Mouse (Mus musculus) ovary, adult 2 months (tissue): ENCODE results near the gene Mpp4. TPM values are rescaled to one million over a fixed set of nuclear protein-coding genes. Genes with fewer than 3 reads are reported as not detected.

Source experiments
- polyA plus RNA-seq: library from polyadenylated mRNA; depleted of rRNA; stranded (reverse); fragments of >200 nt; gene quantifications from 2 replicates; pipeline ENCODE4 v1.2.3, GENCODE M21; 2012; rRNA removed

The Mpp4 gene
- polyA plus RNA-seq: 0.76 and 1.1 TPM in 2 replicates

DNA sequence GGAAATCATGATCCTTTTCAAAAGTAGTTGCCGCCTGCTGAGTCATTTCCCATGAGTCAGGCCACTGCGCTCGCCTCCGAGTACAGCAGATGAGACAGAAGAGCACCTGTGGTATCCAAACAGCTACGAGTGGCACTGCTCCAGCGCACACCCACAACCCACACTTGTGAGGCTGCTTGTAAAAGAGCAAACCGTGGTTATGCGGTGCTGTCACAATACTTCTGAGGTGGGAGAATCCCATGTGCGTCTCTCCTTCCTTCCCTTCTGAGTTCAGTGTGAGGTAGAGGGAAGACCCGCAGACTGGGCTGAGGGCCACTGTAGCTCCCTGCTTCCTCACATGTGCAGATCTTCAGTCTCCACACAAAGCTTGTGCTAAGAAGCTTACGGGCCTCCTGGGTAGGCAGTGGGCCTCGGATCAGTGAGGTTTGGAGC lies at the start of gene Mpp4:
Gene Mpp4, minus strand, starts transcription at position 360 of the 432 bp plus-strand sequence.

DNA sequence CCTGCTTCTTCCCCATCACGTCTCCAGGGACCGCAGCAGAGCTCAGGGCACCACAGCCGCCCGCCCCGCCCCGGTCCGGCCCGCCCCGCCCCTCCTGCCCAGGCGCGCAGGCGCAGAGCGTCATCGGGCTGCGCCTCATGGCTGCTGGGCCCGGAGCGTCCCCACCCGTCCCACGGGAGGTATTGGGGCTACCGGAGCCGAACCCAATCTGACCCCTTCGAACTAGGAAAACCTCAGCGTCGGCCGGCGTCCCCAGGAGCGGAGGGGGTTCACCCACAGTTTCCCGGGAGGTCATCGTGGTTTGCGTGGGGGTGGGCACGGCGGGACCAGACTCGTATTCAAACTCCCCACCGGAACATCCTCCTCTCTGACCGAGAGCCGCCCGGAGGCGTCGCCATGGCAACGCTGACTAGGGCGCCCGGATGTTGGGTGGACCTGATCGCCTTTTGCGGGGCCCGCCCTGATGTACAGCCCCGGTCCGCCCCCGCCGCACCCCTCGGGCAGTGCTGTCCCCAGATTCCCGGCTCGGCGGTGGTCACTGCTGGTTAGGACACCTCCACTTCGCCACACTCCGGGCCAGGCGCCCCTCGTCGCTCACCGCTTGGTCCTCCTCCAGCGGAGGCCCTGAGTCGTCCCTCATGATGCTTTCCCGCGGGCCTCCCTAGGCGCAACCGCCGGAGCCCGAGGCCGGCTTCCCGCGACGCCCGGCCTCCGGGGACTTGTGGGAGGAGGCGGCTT lies 43.3 kb downstream of the Mpp4 start, which contains the start of gene Tmem237:
Gene Tmem237, minus strand, starts transcription at position 689 of the 738 bp plus-strand sequence.

DNA sequence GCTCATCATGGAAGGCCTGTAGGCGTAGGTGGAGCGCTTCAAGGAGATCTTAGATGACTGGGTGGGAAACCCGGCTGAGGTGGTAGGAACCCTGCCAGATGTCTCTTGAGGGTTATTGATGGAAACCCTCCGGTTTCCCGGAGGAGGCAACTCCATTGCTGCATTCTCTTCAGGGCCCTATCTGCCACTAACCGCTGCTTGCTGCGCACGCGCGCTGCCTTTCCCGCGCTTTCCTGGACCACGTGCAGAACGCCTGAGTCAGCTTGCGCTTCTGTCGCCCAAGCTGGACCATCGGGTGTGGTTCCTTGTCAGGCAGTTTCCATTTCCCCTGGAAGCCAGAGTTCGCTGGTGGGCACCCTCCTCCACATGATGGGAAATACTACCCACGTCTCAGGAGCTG lies 68.5 kb downstream of the Mpp4 start, which contains the start of gene C2cd6:
Gene C2cd6, minus strand, starts transcription at position 196 of the 400 bp plus-strand sequence.

Other genes starting within 250 kb of the Mpp4 start
- 16.8 and 22.8 TPM in 2 replicates for gene Trak2, start 190.0 kb downstream of the Mpp4 start, polyA plus RNA-seq
- gene Stradb, start 189.9 kb downstream of the Mpp4 start, polyA plus RNA-seq: 9.3 and 9.6 TPM in 2 replicates
- gene C2cd6, start 68.5 kb downstream of the Mpp4 start, polyA plus RNA-seq: not detected in 2 replicates
- 4.8 and 6.0 TPM in 2 replicates for gene Tmem237, start 43.0 kb downstream of the Mpp4 start, polyA plus RNA-seq
- gene Als2, start 73.8 kb upstream of the Mpp4 start, polyA plus RNA-seq: 4.9 and 6.0 TPM in 2 replicates
- 0.23 TPM in 1 of 2 replicates, not detected in the other for gene Cdk15, start 93.5 kb upstream of the Mpp4 start, polyA plus RNA-seq